Mouse (Mus musculus) hindbrain, embryonic 13.5 days (tissue): ENCODE measurements at regions not wholly inside any gene's neighbourhood (a gene's known extent, or its start where the extent isn't known, plus 50 kb on each side); places are given as distances from the start of the nearest gene placed in this dataset.

Experiments used
- ATAC-seq: fragments of 200-750 bp; cut with Nextera tagmentation; 2 replicates; pipeline ENCODE4 v1.8.0; 2017; ENCODE audit warnings: moderate TSS enrichment; ENCODE audit not compliant: low FRiP score
- H3K27ac ChIP-seq: fragments of 300-500 bp; sonication (generic); 2 replicates; pipeline ENCODE4 v1.5.1; 2015; ENCODE audit warnings: inconsistent platforms, mild to moderate bottlenecking, moderate library complexity
- H3K27me3 ChIP-seq: fragments of 300-500 bp; sonication (generic); 2 replicates; pipeline ENCODE4 v1.6.1; 2015; ENCODE audit warnings: mild to moderate bottlenecking, inconsistent platforms
- H3K36me3 ChIP-seq: fragments of 300-500 bp; sonication (generic); 2 replicates; pipeline ENCODE4 v1.6.1; 2015; ENCODE audit warnings: mild to moderate bottlenecking, inconsistent platforms
- H3K4me1 ChIP-seq: fragments of 300-500 bp; sonication (generic); replicated peaks from 2 replicates; pipeline ENCODE4 v1.6.1; 2015; ENCODE audit warnings: inconsistent platforms
- H3K4me2 ChIP-seq: fragments of 300-500 bp; sonication (generic); 2 replicates; pipeline ENCODE4 v1.6.1; 2015; ENCODE audit warnings: inconsistent platforms, mild to moderate bottlenecking, moderate library complexity
- H3K4me3 ChIP-seq: fragments of 300-500 bp; sonication (generic); 2 replicates; pipeline ENCODE4 v1.5.1; 2015; ENCODE audit warnings: mild to moderate bottlenecking, inconsistent platforms
- H3K9ac ChIP-seq: fragments of 300-500 bp; sonication (generic); 2 replicates; pipeline ENCODE4 v1.6.1; 2015; ENCODE audit warnings: mild to moderate bottlenecking, inconsistent platforms
- H3K9me3 ChIP-seq: fragments of 300-500 bp; sonication (generic); 2 replicates; pipeline ENCODE4 v1.6.1; 2016; ENCODE audit warnings: inconsistent platforms
- WGBS: fragments of 180-500 bp; shearing (Covaris S2); methylation state at CpG from one replicate; pipeline ENCODE4 v1.1.7; 2015; 5-methylcytosine and 5-hydroxymethylcytosine counted together

- Histone ChIP-seq H3K9ac (no peak overlapping the region), H3K4me2 (no peak overlapping the region), H3K9me3 (no peaks in the 10 kb centered on the region), H3K4me3 (no peak overlapping the region), H3K4me1 (peaks cover 41% of the 10 kb centered on the region), H3K27me3 (no peaks in the 10 kb centered on the region), H3K36me3 (no peaks in the 10 kb centered on the region), H3K27ac (no peak overlapping the region)
- ATAC-seq: no peak
- 18% methylated on average over 9 of the region's 9 CpGs for WGBS
These were observed 341.2 kb upstream of the Gm6657 start for GRCm38 (mm10) chr12:77852595-77853577.

- WGBS: 34% methylated on average over 15 of the region's 15 CpGs
- no peak overlapping the region for H3K9ac ChIP-seq
- no peaks in the 10 kb centered on the region for H3K27me3 ChIP-seq
- H3K9me3 ChIP-seq: no peaks in the 10 kb centered on the region
- H3K4me3 ChIP-seq: no peak overlapping the region
- H3K4me2 ChIP-seq: no peak overlapping the region
- H3K27ac ChIP-seq: no peak overlapping the region
- peak; percentile 69 for ATAC-seq
- H3K4me1 ChIP-seq: peaks cover 41% of the 10 kb centered on the region
- H3K36me3 ChIP-seq: no peaks in the 10 kb centered on the region
These were observed 339.6 kb upstream of the Gm6657 start for GRCm38 (mm10) chr12:77854281-77855075.

GRCm38 (mm10) chr12:77855796-77856195 is 338.2 kb upstream of the Gm6657 start:
- ATAC-seq: no peak
- H3K4me3 ChIP-seq: no peak overlapping the region
- 52% methylated on average over 12 of the region's 12 CpGs for WGBS
- H3K9ac ChIP-seq: no peak overlapping the region
- no peak overlapping the region for H3K4me2 ChIP-seq
- H3K4me1 ChIP-seq: peaks cover 47% of the 10 kb centered on the region
- no peak overlapping the region for H3K27ac ChIP-seq
- no peaks in the 10 kb centered on the region for H3K27me3 ChIP-seq
- H3K36me3 ChIP-seq: no peaks in the 10 kb centered on the region
- H3K9me3 ChIP-seq: no peaks in the 10 kb centered on the region

- Histone ChIP-seq H3K9me3 (no peaks in the 10 kb centered on the region), H3K4me3 (no peak overlapping the region), H3K9ac (no peak overlapping the region), H3K4me1 (peaks cover 46% of the 10 kb centered on the region), H3K36me3 (no peaks in the 10 kb centered on the region), H3K4me2 (no peak overlapping the region), H3K27ac (no peak overlapping the region), H3K27me3 (no peaks in the 10 kb centered on the region)
- WGBS: 63% methylated on average over 4 of the region's 4 CpGs
- ATAC-seq: no peak
These were observed 336.8 kb upstream of the Gm6657 start for GRCm38 (mm10) chr12:77857281-77857680.

- peaks cover 16% of the 10 kb centered on the region; the same call in 1 of the 2 replicates for H3K4me1 ChIP-seq
- 0 out of 2 replicates have a peak, but pooled peaks cover 3% of the 10 kb centered on the region for H3K27me3 ChIP-seq
- H3K27ac ChIP-seq: no peak overlapping the region
- no peaks in the 10 kb centered on the region for H3K9me3 ChIP-seq
- no peak for ATAC-seq
- H3K4me3 ChIP-seq: no peak overlapping the region
- 71% methylated on average over 13 of the region's 13 CpGs for whole genome bisulfite sequencing
- H3K4me2 ChIP-seq: no peak overlapping the region
- no peak overlapping the region for H3K9ac ChIP-seq
- no peaks in the 10 kb centered on the region for H3K36me3 ChIP-seq
These were observed 333.1 kb upstream of the Gm6657 start for GRCm38 (mm10) chr12:77860769-77861557.

GRCm38 (mm10) chr12:77867947-77868495 is 326.0 kb upstream of the Gm6657 start:
- Histone ChIP-seq H3K27me3 (0 out of 2 replicates have a peak, but pooled peaks cover 1% of the 10 kb centered on the region), H3K4me2 (no peak overlapping the region), H3K4me3 (no peak overlapping the region), H3K36me3 (no peaks in the 10 kb centered on the region), H3K9ac (no peak overlapping the region), H3K9me3 (no peaks in the 10 kb centered on the region), H3K27ac (no peak overlapping the region), H3K4me1 (peaks cover 6% of the 10 kb centered on the region)
- peak; percentile 36; the same call in 1 of the 2 replicates for ATAC-seq
- WGBS: 57% methylated on average over 4 of the region's 4 CpGs

- Histone ChIP-seq H3K27ac (no peak overlapping the region), H3K4me1 (peaks cover 6% of the 10 kb centered on the region), H3K4me2 (no peak overlapping the region), H3K27me3 (no peaks in the 10 kb centered on the region), H3K9ac (no peak overlapping the region), H3K36me3 (no peaks in the 10 kb centered on the region), H3K4me3 (no peak overlapping the region), H3K9me3 (no peaks in the 10 kb centered on the region)
- ATAC-seq: no peak
- 92% methylated on average over 3 of the region's 3 CpGs for WGBS
These were observed 324.7 kb upstream of the Gm6657 start for GRCm38 (mm10) chr12:77869296-77869695.

- H3K27ac ChIP-seq: no peak overlapping the region
- H3K4me3 ChIP-seq: no peak overlapping the region
- no peaks in the 10 kb centered on the region for H3K9me3 ChIP-seq
- no peaks in the 10 kb centered on the region for H3K27me3 ChIP-seq
- ATAC-seq: no peak
- H3K4me2 ChIP-seq: no peak overlapping the region
- H3K4me1 ChIP-seq: no peaks in the 10 kb centered on the region
- no peaks in the 10 kb centered on the region for H3K36me3 ChIP-seq
- 84% methylated on average over 2 of the region's 2 CpGs for WGBS
- no peak overlapping the region for H3K9ac ChIP-seq
These were observed 306.7 kb upstream of the Gm6657 start for GRCm38 (mm10) chr12:77887335-77887734.

GRCm38 (mm10) chr12:77891452-77891851 is 302.6 kb upstream of the Gm6657 start:
- H3K4me3 ChIP-seq: no peak overlapping the region
- ATAC-seq: no peak
- no peaks in the 10 kb centered on the region for H3K27me3 ChIP-seq
- H3K4me2 ChIP-seq: no peak overlapping the region
- peaks cover 14% of the 10 kb centered on the region for H3K4me1 ChIP-seq
- no peak overlapping the region for H3K27ac ChIP-seq
- no peaks in the 10 kb centered on the region for H3K36me3 ChIP-seq
- H3K9ac ChIP-seq: no peak overlapping the region
- no peaks in the 10 kb centered on the region for H3K9me3 ChIP-seq
- 94% methylated on average over 6 of the region's 6 CpGs for WGBS

- no peaks in the 10 kb centered on the region for H3K36me3 ChIP-seq
- no peak overlapping the region for H3K4me2 ChIP-seq
- H3K4me3 ChIP-seq: no peak overlapping the region
- H3K9me3 ChIP-seq: no peaks in the 10 kb centered on the region
- H3K27me3 ChIP-seq: no peaks in the 10 kb centered on the region
- H3K9ac ChIP-seq: no peak overlapping the region
- no peak for ATAC-seq
- H3K4me1 ChIP-seq: peaks cover 14% of the 10 kb centered on the region
- no peak overlapping the region for H3K27ac ChIP-seq
These were observed 299.8 kb upstream of the Gm6657 start for GRCm38 (mm10) chr12:77894238-77894637.

- Histone ChIP-seq H3K27me3 (no peaks in the 10 kb centered on the region), H3K9me3 (no peaks in the 10 kb centered on the region), H3K27ac (no peak overlapping the region), H3K36me3 (no peaks in the 10 kb centered on the region), H3K4me2 (no peak overlapping the region), H3K4me3 (no peak overlapping the region), H3K4me1 (peaks cover 14% of the 10 kb centered on the region), H3K9ac (no peak overlapping the region)
- WGBS: 42% methylated on average over 2 of the region's 2 CpGs
- ATAC-seq: no peak
These were observed 298.5 kb upstream of the Gm6657 start for GRCm38 (mm10) chr12:77895508-77895907.
